Mouse (Mus musculus) hindbrain, postnatal 0 days (tissue): ENCODE measurements at regions not wholly inside any gene's neighbourhood (a gene's known extent, or its start where the extent isn't known, plus 50 kb on each side); places are given as distances from the start of the nearest gene placed in this dataset.
A peak's percentile ranks its signal among the peaks of the same experiment; 100 is the strongest.

Source experiments
- ATAC-seq: fragments of 200-750 bp; cut with Nextera tagmentation; 2 replicates; pipeline ENCODE4 v1.8.0; 2017; ENCODE audit warnings: mild to moderate bottlenecking, moderate TSS enrichment, moderate library complexity
- DNase-seq: peaks from one replicate; pipeline ENCODE4 v3.0.0-alpha.2; 2015; ENCODE audit warnings: low spot score
- H3K27ac ChIP-seq: fragments of 300-500 bp; sonication (generic); 2 replicates; pipeline ENCODE4 v1.5.1; 2014; ENCODE audit warnings: mild to moderate bottlenecking
- H3K27me3 ChIP-seq: fragments of 300-500 bp; sonication (generic); 2 replicates; pipeline ENCODE4 v1.6.1; 2014; ENCODE audit warnings: low read length, mixed read lengths; ENCODE audit not compliant: insufficient read depth
- H3K36me3 ChIP-seq: fragments of 300-500 bp; sonication (generic); 2 replicates; pipeline ENCODE4 v1.6.1; 2014; ENCODE audit warnings: low read length, mixed read lengths; ENCODE audit not compliant: insufficient read depth
- H3K4me1 ChIP-seq: fragments of 300-500 bp; sonication (generic); 2 replicates; pipeline ENCODE4 v1.6.1; 2014; ENCODE audit warnings: antibody characterized with exemption, low read length, mixed read lengths; ENCODE audit not compliant: insufficient read depth
- H3K4me2 ChIP-seq: fragments of 300-500 bp; sonication (generic); 2 replicates; pipeline ENCODE4 v1.6.1; 2014; ENCODE audit warnings: low read depth, mild to moderate bottlenecking, low read length, moderate library complexity, mixed read lengths
- H3K4me3 ChIP-seq: fragments of 300-500 bp; sonication (generic); 2 replicates; pipeline ENCODE4 v1.5.1; 2014; ENCODE audit warnings: low read length
- H3K9ac ChIP-seq: fragments of 300-500 bp; sonication (generic); replicated peaks from 2 replicates; pipeline ENCODE4 v1.6.1; 2014; ENCODE audit warnings: mild to moderate bottlenecking, low read length, moderate library complexity, mixed read lengths
- H3K9me3 ChIP-seq: fragments of 300-500 bp; sonication (generic); 2 replicates; pipeline ENCODE4 v1.6.1; 2016; ENCODE audit warnings: low read length, mixed read lengths
- CTCF ChIP-seq: IDR thresholded peaks from 2 replicates; pipeline ENCODE4 v1.5.1; 2016; ENCODE audit warnings: antibody characterized with exemption, control low read depth, low read depth
- WGBS: fragments of 180-500 bp; shearing (Covaris S2); extraction: QIAGEN DNeasy Blood & Tissue Kit; methylation state at CpG from one replicate; pipeline ENCODE4 v1.1.7; 2014; 5-methylcytosine and 5-hydroxymethylcytosine counted together

DNA sequence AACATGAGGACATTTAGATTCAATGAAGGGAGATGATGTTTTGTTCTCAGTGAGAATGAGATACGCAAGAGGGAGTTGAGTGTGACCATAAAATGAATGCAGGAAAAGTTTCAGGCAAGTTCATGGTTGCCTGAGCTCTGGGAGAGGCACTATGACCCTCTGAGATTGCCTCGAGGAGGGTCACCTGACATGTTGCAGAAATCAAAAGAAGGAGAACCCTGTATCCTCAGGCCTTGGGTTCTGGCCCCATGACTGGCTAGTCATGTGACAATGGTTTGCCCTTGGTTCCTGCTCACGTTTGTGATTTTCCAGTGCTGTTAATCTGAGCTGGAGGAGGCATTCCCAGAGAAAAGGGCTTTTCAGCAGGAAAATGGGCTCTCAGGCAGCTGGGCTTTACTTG is 98.9 kb downstream of the Mab21l3 start:
- H3K4me3 ChIP-seq = no peak overlapping the region
- TF ChIP-seq CTCF = no peak
- WGBS = 58% methylated on average over 3 of the region's 3 CpGs
- DNase-seq (no peak), ATAC-seq (no peak)
- no peaks in the 10 kb centered on the region for H3K9me3 ChIP-seq
- no peak overlapping the region for H3K4me2 ChIP-seq
- H3K36me3 ChIP-seq = no peaks in the 10 kb centered on the region
- H3K9ac ChIP-seq = no peak overlapping the region
- H3K27ac ChIP-seq = no peak overlapping the region
- no peaks in the 10 kb centered on the region; the same call in 1 of the 2 replicates for H3K4me1 ChIP-seq
- no peaks in the 10 kb centered on the region for H3K27me3 ChIP-seq

DNA sequence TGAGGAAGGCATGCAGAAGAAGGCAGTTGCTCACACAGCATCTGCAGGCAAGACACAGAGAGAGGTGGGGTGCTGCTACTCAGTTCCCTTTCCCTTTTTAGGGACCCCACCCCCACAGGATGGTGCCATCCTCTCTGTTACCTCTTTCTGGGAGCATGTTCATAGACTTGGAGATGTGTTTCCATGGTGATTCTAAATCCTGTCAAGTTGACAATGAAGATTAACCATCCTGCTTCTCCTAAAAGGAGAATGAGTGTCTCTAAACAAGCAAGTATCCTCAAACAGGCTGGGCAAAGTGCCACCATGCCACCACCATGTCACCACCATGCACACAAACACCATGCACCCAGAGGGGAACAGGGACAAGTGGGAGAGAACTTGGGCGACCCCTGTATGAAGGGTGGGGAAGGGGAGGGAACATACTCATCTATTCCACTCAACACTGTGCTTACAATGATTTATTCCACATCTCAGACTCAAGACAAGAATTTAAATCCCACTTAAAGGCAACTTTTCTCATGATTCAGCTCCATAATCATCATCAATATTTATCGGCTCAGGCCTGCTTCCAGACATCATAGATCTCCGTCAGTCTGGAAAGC is 99.6 kb downstream of the Mab21l3 start:
- Histone ChIP-seq H3K4me3 (no peak overlapping the region), H3K27ac (no peak overlapping the region), H3K9ac (no peak overlapping the region), H3K9me3 (no peaks in the 10 kb centered on the region), H3K27me3 (no peaks in the 10 kb centered on the region), H3K4me1 (no peaks in the 10 kb centered on the region; the same call in 1 of the 2 replicates), H3K4me2 (no peak overlapping the region), H3K36me3 (no peaks in the 10 kb centered on the region)
- TF ChIP-seq CTCF = no peak
- DNase-seq (peak; percentile 20), ATAC-seq (peak; percentile 63; the same call in 1 of the 2 replicates)
- WGBS = 68% methylated on average over 3 of the region's 3 CpGs

DNA sequence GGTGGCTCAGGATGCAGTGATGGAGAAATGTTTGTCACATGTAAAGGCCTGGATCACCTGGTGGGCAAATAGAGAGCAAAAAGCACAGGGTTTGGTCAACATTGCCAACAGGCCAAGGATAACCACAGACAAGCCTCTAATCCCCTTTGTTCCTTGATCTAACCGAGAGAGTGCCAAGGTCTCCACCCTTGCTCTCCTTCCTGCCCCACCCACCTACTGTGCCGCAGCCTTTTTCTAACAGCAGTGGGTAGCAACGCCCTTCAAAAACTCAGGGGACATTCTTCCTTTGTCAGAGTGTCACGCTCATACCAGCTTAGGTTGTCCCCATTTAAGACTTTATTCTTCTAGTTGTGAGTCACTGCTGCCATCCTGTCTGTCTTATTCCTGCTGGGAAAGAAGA is 100.6 kb downstream of the Mab21l3 start:
- Histone ChIP-seq H3K27ac (no peak overlapping the region), H3K9me3 (no peaks in the 10 kb centered on the region), H3K36me3 (no peaks in the 10 kb centered on the region), H3K27me3 (no peaks in the 10 kb centered on the region), H3K4me2 (no peak overlapping the region), H3K4me3 (no peak overlapping the region), H3K4me1 (no peaks in the 10 kb centered on the region; the same call in 1 of the 2 replicates), H3K9ac (no peak overlapping the region)
- WGBS = 49% methylated on average over 4 of the region's 4 CpGs
- ATAC-seq = no peak
- no peak for DNase-seq
- TF ChIP-seq CTCF = no peak

DNA sequence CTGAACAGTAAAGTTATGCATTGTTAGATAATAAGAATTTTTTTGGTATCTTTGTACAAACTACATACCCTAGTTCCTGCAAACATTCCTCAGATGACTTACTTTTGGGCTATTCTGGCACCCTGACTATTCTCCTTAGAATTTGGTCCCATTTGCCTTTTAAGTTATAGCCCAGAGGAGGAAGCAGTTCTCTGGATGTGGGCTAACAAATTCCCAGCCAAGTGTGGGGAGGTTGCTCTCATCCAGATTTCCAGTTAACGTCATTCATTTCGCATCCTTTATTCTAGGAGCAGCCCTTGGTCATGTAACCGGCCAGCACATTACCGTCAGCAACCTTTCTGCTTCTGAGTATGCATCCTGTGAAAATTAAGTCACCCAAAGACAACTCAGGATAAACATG is 107.9 kb downstream of the Mab21l3 start:
- H3K9ac ChIP-seq = no peak overlapping the region
- H3K27me3 ChIP-seq = no peaks in the 10 kb centered on the region
- H3K4me2 ChIP-seq = no peak overlapping the region
- 90% methylated on average over 4 of the region's 4 CpGs for WGBS
- DNase-seq (no peak), ATAC-seq (no peak)
- no peaks in the 10 kb centered on the region for H3K4me1 ChIP-seq
- H3K9me3 ChIP-seq = no peaks in the 10 kb centered on the region
- no peak for TF ChIP-seq CTCF
- H3K4me3 ChIP-seq = no peak overlapping the region
- H3K36me3 ChIP-seq = no peaks in the 10 kb centered on the region
- H3K27ac ChIP-seq = no peak overlapping the region

DNA sequence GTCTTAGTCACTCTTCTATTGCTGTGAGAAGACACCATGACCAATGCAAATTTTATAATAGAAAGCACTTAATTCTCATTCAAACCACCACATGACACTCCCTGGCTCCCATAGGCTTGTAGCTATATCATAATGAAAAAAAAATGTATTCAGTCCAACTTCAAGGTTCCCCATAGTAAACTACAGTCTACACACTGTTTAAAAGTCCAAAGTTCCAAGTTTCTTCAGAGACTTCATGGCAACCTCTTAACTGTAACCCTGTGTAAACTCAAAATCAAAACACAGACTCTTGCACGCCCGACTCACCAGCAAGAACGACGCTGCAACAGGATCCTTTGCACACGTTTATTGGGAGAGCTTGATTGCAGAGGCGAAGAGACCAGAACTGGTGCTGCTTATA is 111.6 kb downstream of the Mab21l3 start:
- TF ChIP-seq CTCF = no peak
- Histone ChIP-seq H3K4me1 (no peaks in the 10 kb centered on the region), H3K4me3 (no peak overlapping the region), H3K27me3 (no peaks in the 10 kb centered on the region), H3K36me3 (no peaks in the 10 kb centered on the region), H3K9ac (no peak overlapping the region), H3K4me2 (no peak overlapping the region), H3K9me3 (no peaks in the 10 kb centered on the region), H3K27ac (no peak overlapping the region)
- DNase-seq (no peak), ATAC-seq (no peak)
- WGBS = 91% methylated on average over 6 of the region's 6 CpGs

DNA sequence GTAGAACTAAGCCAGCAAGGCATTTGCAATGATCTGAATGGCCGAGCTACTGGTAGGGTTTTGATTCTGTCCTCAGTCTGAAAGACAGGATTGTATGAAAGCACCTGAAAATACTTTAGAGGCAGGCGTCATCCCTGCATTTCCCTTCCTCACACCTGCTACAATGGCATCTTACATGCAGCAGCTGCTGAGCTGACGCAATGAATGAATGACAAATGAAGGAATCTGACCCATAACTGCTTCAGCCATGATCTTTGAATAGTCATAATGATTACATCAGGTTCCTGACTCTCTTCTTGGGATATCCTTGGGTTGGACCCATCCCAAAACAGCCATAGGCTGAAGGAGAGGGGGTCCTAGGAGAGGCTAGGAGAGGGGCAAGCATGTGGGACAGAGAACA is 119.7 kb downstream of the Mab21l3 start:
- Histone ChIP-seq H3K4me1 (no peaks in the 10 kb centered on the region), H3K27me3 (no peaks in the 10 kb centered on the region), H3K36me3 (no peaks in the 10 kb centered on the region), H3K4me3 (no peak overlapping the region), H3K4me2 (no peak overlapping the region), H3K27ac (no peak overlapping the region), H3K9ac (no peak overlapping the region), H3K9me3 (no peaks in the 10 kb centered on the region)
- WGBS = 85% methylated on average over 3 of the region's 3 CpGs
- TF ChIP-seq CTCF = no peak
- DNase-seq = no peak
- ATAC-seq = no peak

DNA sequence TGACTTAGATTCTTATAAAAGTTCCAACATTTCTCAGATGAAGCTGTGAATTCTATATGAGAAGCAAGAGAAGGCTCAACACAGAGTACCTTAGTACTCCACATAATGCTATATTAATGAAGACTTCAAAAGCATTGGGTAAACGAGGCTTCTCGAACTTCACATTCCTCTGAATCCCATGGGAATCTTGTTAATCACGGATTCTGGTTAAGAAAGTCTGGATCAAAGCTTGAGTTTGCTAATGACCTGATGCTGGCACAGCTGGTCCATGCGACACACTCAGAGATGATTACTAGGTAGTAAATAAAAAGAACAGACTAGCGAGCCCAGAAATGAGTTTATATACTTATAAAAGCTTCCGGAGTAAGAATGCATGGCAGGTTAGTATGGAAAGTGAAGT is 118.4 kb upstream of the Atp1a1 start:
- Histone ChIP-seq H3K4me2 (no peak overlapping the region), H3K4me3 (no peak overlapping the region), H3K9me3 (no peaks in the 10 kb centered on the region), H3K9ac (no peak overlapping the region), H3K27me3 (no peaks in the 10 kb centered on the region), H3K27ac (no peak overlapping the region), H3K36me3 (no peaks in the 10 kb centered on the region), H3K4me1 (no peaks in the 10 kb centered on the region)
- DNase-seq (no peak), ATAC-seq (no peak)
- WGBS = 46% methylated on average over 6 of the region's 6 CpGs
- TF ChIP-seq CTCF = no peak
